Mouse (Mus musculus): ENCODE measurements around the gene Kbtbd6. TPM values are rescaled to one million over a fixed set of nuclear protein-coding genes. Genes with fewer than 3 reads are reported as not detected.

Gene Kbtbd6
- polyA plus RNA-seq, 1 experiment = 0.05 TPM

GRCm38 (mm10) chr14:79482251-79482661 is 30.6 kb downstream of the Kbtbd6 start:
- Histone ChIP-seq H3K36me3 (ENCODE audit: control insufficient read depth, insufficient read depth) (peaks cover 3% of the 10 kb centered on the region), H3K4me2 (ENCODE audit: low read depth) (peak overlapping the region; percentile 90), H3ac (ENCODE audit: control insufficient read depth, insufficient read length) (peak overlapping the region; percentile 97), H3K79me2 (ENCODE audit: control insufficient read depth, insufficient read depth) (peaks cover 60% of the 10 kb centered on the region), H3K27me3 (ENCODE audit: control insufficient read depth, insufficient read depth, insufficient read length) (no peaks in the 10 kb centered on the region), H3K4me3 (peak overlapping the region; percentile 57)
- peak; percentile 41; the same call in 1 of the 2 replicates for TF ChIP-seq CEBPB (IDR thresholded peaks at IDR 0.05; ENCODE audit: insufficient read depth, poor library complexity, severe bottlenecking)
- TF ChIP-seq POLR2A (IDR thresholded peaks at IDR 0.05; ENCODE audit: insufficient read length, low read depth) = no peak

GRCm38 (mm10) chr14:79482747-79483355 is 31.2 kb downstream of the Kbtbd6 start:
- peak overlapping the region; percentile 57 for H3K4me3 ChIP-seq
- no peaks in the 10 kb centered on the region for H3K36me3 ChIP-seq (ENCODE audit: control insufficient read depth, insufficient read depth)
- H3ac ChIP-seq (ENCODE audit: control insufficient read depth, insufficient read length) = peak overlapping the region; percentile 97
- H3K27me3 ChIP-seq (ENCODE audit: control insufficient read depth, insufficient read depth, insufficient read length) = no peaks in the 10 kb centered on the region
- peak overlapping the region; percentile 90 for H3K4me2 ChIP-seq (ENCODE audit: low read depth)
- no peak for TF ChIP-seq USF1 (IDR thresholded peaks at IDR 0.05; ENCODE audit: low read depth)
- H3K79me2 ChIP-seq (ENCODE audit: control insufficient read depth, insufficient read depth) = peaks cover 55% of the 10 kb centered on the region

- Histone ChIP-seq H3K36me3 (ENCODE audit: control insufficient read depth, insufficient read depth) (no peaks in the 10 kb centered on the region), H3K4me2 (ENCODE audit: low read depth) (peak overlapping the region; percentile 90), H3K27me3 (ENCODE audit: control insufficient read depth, insufficient read depth, insufficient read length) (no peaks in the 10 kb centered on the region), H3K4me3 (peak overlapping the region; percentile 57), H3ac (ENCODE audit: control insufficient read depth, insufficient read length) (no peak overlapping the region), H3K79me2 (ENCODE audit: control insufficient read depth, insufficient read depth) (peaks cover 55% of the 10 kb centered on the region)
- TF ChIP-seq TCF12 (IDR thresholded peaks at IDR 0.05; ENCODE audit: insufficient read depth, poor library complexity, severe bottlenecking) (no peak), POLR2AphosphoS2 (IDR thresholded peaks at IDR 0.05; ENCODE audit: insufficient read length, low read depth) (no peak), TCF3 (IDR thresholded peaks at IDR 0.05; ENCODE audit: insufficient read length, low read depth) (no peak), REST (IDR thresholded peaks at IDR 0.05; ENCODE audit: insufficient read depth, insufficient read length) (no peak), POLR2A (IDR thresholded peaks at IDR 0.05; ENCODE audit: insufficient read length, low read depth) (no peak), SRF (IDR thresholded peaks at IDR 0.05; ENCODE audit: control insufficient read depth, insufficient read length, low read depth) (no peak), CEBPB (IDR thresholded peaks at IDR 0.05; ENCODE audit: insufficient read depth, poor library complexity, severe bottlenecking) (no peak), USF1 (IDR thresholded peaks at IDR 0.05; ENCODE audit: low read depth) (no peak), MYOG (IDR thresholded peaks at IDR 0.05; ENCODE audit: control insufficient read depth in 1 of 3, insufficient read depth in 1 of 3, insufficient read length in 2 of 3, low read depth in 2 of 3) (no peak), MYOD1 (IDR thresholded peaks at IDR 0.05; ENCODE audit: control insufficient read depth in 1 of 3, insufficient read length in 2 of 3, low read depth in 2 of 3) (no peak), E2F4 (IDR thresholded peaks at IDR 0.05; ENCODE audit: insufficient read depth) (no peak), MAX (IDR thresholded peaks at IDR 0.05; ENCODE audit: low read depth) (no peak)
Measured at GRCm38 (mm10) chr14:79483611-79484120, 32.0 kb downstream of the Kbtbd6 start.

GRCm38 (mm10) chr14:79486617-79486992 is 35.0 kb downstream of the Kbtbd6 start:
- Histone ChIP-seq H3K79me2 (ENCODE audit: control insufficient read depth, insufficient read depth) (peaks cover 42% of the 10 kb centered on the region), H3K27me3 (ENCODE audit: control insufficient read depth, insufficient read depth, insufficient read length) (no peaks in the 10 kb centered on the region), H3K4me2 (ENCODE audit: low read depth) (peak overlapping the region; percentile 30), H3K36me3 (ENCODE audit: control insufficient read depth, insufficient read depth) (no peaks in the 10 kb centered on the region), H3ac (ENCODE audit: control insufficient read depth, insufficient read length) (no peak overlapping the region), H3K4me3 (no peak overlapping the region)
- TF ChIP-seq MAX (IDR thresholded peaks at IDR 0.05; ENCODE audit: low read depth) = no peak
- TF ChIP-seq E2F4 (IDR thresholded peaks at IDR 0.05; ENCODE audit: insufficient read depth) = no peak
- no peak for TF ChIP-seq MYOG (IDR thresholded peaks at IDR 0.05; ENCODE audit: control insufficient read depth in 1 of 3, insufficient read depth in 1 of 3, insufficient read length in 2 of 3, low read depth in 2 of 3)
- no peak for TF ChIP-seq SRF (IDR thresholded peaks at IDR 0.05; ENCODE audit: control insufficient read depth, insufficient read length, low read depth)
- no peak for TF ChIP-seq REST (IDR thresholded peaks at IDR 0.05; ENCODE audit: insufficient read depth, insufficient read length)
- no peak for TF ChIP-seq POLR2A (IDR thresholded peaks at IDR 0.05; ENCODE audit: insufficient read length, low read depth)
- TF ChIP-seq POLR2AphosphoS2 (IDR thresholded peaks at IDR 0.05; ENCODE audit: insufficient read length, low read depth) = no peak

GRCm38 (mm10) chr14:79486993-79487731 is 35.5 kb downstream of the Kbtbd6 start:
- Histone ChIP-seq H3ac (ENCODE audit: control insufficient read depth, insufficient read length) (no peak overlapping the region), H3K27me3 (ENCODE audit: control insufficient read depth, insufficient read depth, insufficient read length) (no peaks in the 10 kb centered on the region), H3K4me3 (no peak overlapping the region), H3K36me3 (ENCODE audit: control insufficient read depth, insufficient read depth) (no peaks in the 10 kb centered on the region), H3K4me2 (ENCODE audit: low read depth) (peak overlapping the region; percentile 30), H3K79me2 (ENCODE audit: control insufficient read depth, insufficient read depth) (peaks cover 42% of the 10 kb centered on the region)
- TF ChIP-seq USF1 (IDR thresholded peaks at IDR 0.05; ENCODE audit: low read depth) (peak; percentile 86), TCF12 (IDR thresholded peaks at IDR 0.05; ENCODE audit: insufficient read depth, poor library complexity, severe bottlenecking) (no peak), CEBPB (IDR thresholded peaks at IDR 0.05; ENCODE audit: insufficient read depth, poor library complexity, severe bottlenecking) (no peak), E2F4 (IDR thresholded peaks at IDR 0.05; ENCODE audit: insufficient read depth) (no peak), SRF (IDR thresholded peaks at IDR 0.05; ENCODE audit: control insufficient read depth, insufficient read length, low read depth) (no peak), POLR2AphosphoS2 (IDR thresholded peaks at IDR 0.05; ENCODE audit: insufficient read length, low read depth) (no peak)
